Mouse (Mus musculus): ENCODE data around the gene Efhc1.

Efhc1 gene

DNA sequence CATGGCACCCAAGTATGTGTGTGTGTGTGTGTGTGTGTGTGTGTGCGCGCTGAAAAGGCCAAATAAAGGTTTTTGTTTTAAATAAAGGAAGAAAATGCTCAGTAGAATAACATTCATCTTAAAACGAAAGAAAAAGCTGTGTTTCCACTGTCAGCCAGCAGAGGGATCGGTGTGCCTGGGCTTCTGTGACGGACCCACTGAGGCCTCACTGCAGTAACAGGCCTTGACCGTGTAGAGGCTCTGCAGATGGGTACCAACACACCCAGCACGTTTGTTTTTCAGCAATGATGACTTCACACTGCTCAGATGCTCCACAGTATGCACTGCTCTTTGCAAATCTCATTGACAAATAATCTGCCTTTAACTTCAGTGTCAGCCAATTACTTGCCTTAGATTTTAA lies 18.0 kb upstream of the Efhc1 start:
- Histone ChIP-seq H3K9me3 (ENCODE audit: low read length) (no peaks in the 10 kb centered on the region), H3K36me3 (ENCODE audit: insufficient read depth, low read length) (peaks cover 6% of the 10 kb centered on the region), H3K4me3 (replicated peaks; ENCODE audit: low read length) (no peak overlapping the region), H3K4me1 (replicated peaks; ENCODE audit: low read depth, low read length) (peaks cover 13% of the 10 kb centered on the region), H3K27me3 (ENCODE audit: insufficient read depth, low read length) (peaks cover 19% of the 10 kb centered on the region)
- TF ChIP-seq POU5F1 (IDR thresholded peaks at IDR 0.05; ENCODE audit: borderline replicate concordance, low read length) = no peak
- TF ChIP-seq CTCF (conservative IDR thresholded peaks at IDR 0.05; ENCODE audit: low read length) = peak; percentile 42
- TF ChIP-seq NANOG (IDR thresholded peaks at IDR 0.05; ENCODE audit: borderline replicate concordance, low read length) = no peak

DNA sequence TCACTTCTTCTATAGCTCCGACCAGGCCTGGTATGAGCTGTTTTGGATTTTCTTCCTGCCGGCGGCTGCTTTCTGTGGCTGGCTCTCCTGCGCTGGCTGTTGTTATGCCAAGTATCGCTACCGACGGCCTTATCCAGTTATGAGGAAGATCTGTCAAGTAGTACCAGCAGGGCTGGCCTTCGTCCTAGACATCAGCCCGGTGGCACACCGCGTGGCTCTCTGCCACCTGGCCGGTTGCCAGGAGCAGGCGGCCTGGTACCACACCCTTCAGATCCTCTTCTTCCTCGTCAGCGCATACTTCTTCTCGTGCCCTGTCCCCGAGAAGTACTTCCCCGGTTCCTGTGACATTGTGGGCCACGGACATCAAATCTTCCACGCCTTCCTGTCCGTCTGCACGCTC lies 16.3 kb upstream of the Efhc1 start:
- Histone ChIP-seq H3K4me1 (replicated peaks; ENCODE audit: low read depth, low read length) (peaks cover 13% of the 10 kb centered on the region), H3K27me3 (ENCODE audit: insufficient read depth, low read length) (peaks cover 19% of the 10 kb centered on the region), H3K36me3 (ENCODE audit: insufficient read depth, low read length) (peaks cover 6% of the 10 kb centered on the region), H3K9me3 (ENCODE audit: low read length) (no peaks in the 10 kb centered on the region), H3K4me3 (replicated peaks; ENCODE audit: low read length) (peak overlapping the region; percentile 61)
- TF ChIP-seq CTCF (conservative IDR thresholded peaks at IDR 0.05; ENCODE audit: low read length) = no peak
- no peak for TF ChIP-seq POU5F1 (IDR thresholded peaks at IDR 0.05; ENCODE audit: borderline replicate concordance, low read length)
- TF ChIP-seq NANOG (IDR thresholded peaks at IDR 0.05; ENCODE audit: borderline replicate concordance, low read length) = no peak

DNA sequence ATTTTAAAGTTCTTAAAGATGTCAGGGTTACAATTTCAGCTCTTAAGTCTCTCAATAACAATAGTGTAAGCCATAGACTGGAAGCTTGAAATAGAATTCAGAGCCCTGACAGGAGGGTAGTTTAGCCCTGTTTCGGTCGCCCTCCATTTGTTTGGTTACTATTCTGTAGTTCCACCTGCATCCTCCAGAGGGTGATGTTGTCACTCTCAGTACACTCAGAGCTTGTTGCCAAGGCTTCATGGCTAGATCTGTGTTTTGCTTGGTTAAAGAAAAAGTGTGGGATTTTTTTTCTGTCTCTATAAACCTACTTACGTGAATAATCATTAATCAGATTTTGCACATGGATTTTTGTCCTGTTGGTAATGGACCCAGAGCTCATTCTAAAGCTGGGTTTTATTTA lies 12.4 kb upstream of the Efhc1 start:
- H3K9me3 ChIP-seq (ENCODE audit: low read length) = no peaks in the 10 kb centered on the region
- peaks cover 13% of the 10 kb centered on the region for H3K4me1 ChIP-seq (replicated peaks; ENCODE audit: low read depth, low read length)
- H3K36me3 ChIP-seq (ENCODE audit: insufficient read depth, low read length) = peaks cover 6% of the 10 kb centered on the region
- TF ChIP-seq CTCF (conservative IDR thresholded peaks at IDR 0.05; ENCODE audit: low read length) (peak; percentile 52), NANOG (IDR thresholded peaks at IDR 0.05; ENCODE audit: borderline replicate concordance, low read length) (no peak), POU5F1 (IDR thresholded peaks at IDR 0.05; ENCODE audit: borderline replicate concordance, low read length) (no peak)
- no peak overlapping the region for H3K4me3 ChIP-seq (replicated peaks; ENCODE audit: low read length)
- H3K27me3 ChIP-seq (ENCODE audit: insufficient read depth, low read length) = peaks cover 22% of the 10 kb centered on the region

GRCm38 (mm10) chr1:20940151-20940550 lies 11.3 kb upstream of the Efhc1 start:
- TF ChIP-seq CTCF (conservative IDR thresholded peaks at IDR 0.05; ENCODE audit: low read length) (no peak), NANOG (IDR thresholded peaks at IDR 0.05; ENCODE audit: borderline replicate concordance, low read length) (no peak), POU5F1 (IDR thresholded peaks at IDR 0.05; ENCODE audit: borderline replicate concordance, low read length) (no peak)

GRCm38 (mm10) chr1:20941322-20941721 lies 10.1 kb upstream of the Efhc1 start:
- H3K9me3 ChIP-seq (ENCODE audit: low read length) = no peaks in the 10 kb centered on the region
- H3K4me1 ChIP-seq (replicated peaks; ENCODE audit: low read depth, low read length) = no peaks in the 10 kb centered on the region
- TF ChIP-seq POU5F1 (IDR thresholded peaks at IDR 0.05; ENCODE audit: borderline replicate concordance, low read length) (no peak), NANOG (IDR thresholded peaks at IDR 0.05; ENCODE audit: borderline replicate concordance, low read length) (no peak), CTCF (conservative IDR thresholded peaks at IDR 0.05; ENCODE audit: low read length) (no peak)
- peaks cover 6% of the 10 kb centered on the region for H3K36me3 ChIP-seq (ENCODE audit: insufficient read depth, low read length)
- H3K27me3 ChIP-seq (ENCODE audit: insufficient read depth, low read length) = peaks cover 9% of the 10 kb centered on the region
- no peak overlapping the region for H3K4me3 ChIP-seq (replicated peaks; ENCODE audit: low read length)

More at GRCm38 (mm10) chr1:20940151-20940550, 11.3 kb upstream of the Efhc1 start:
- Histone ChIP-seq H3K36me3 (ENCODE audit: insufficient read depth, low read length) (peaks cover 6% of the 10 kb centered on the region), H3K4me1 (replicated peaks; ENCODE audit: low read depth, low read length) (peaks cover 4% of the 10 kb centered on the region), H3K27me3 (ENCODE audit: insufficient read depth, low read length) (peaks cover 13% of the 10 kb centered on the region), H3K9me3 (ENCODE audit: low read length) (no peaks in the 10 kb centered on the region), H3K4me3 (replicated peaks; ENCODE audit: low read length) (no peak overlapping the region)

GRCm38 (mm10) chr1:20941857-20942256 lies 9.6 kb upstream of the Efhc1 start:
- Histone ChIP-seq H3K9me3 (ENCODE audit: low read length) (no peaks in the 10 kb centered on the region), H3K27me3 (ENCODE audit: insufficient read depth, low read length) (peaks cover 4% of the 10 kb centered on the region), H3K36me3 (ENCODE audit: insufficient read depth, low read length) (peaks cover under 1% of the 10 kb centered on the region; the same call in 1 of the 2 replicates), H3K4me1 (replicated peaks; ENCODE audit: low read depth, low read length) (no peaks in the 10 kb centered on the region), H3K4me3 (replicated peaks; ENCODE audit: low read length) (no peak overlapping the region)
- TF ChIP-seq NANOG (IDR thresholded peaks at IDR 0.05; ENCODE audit: borderline replicate concordance, low read length) = no peak

DNA sequence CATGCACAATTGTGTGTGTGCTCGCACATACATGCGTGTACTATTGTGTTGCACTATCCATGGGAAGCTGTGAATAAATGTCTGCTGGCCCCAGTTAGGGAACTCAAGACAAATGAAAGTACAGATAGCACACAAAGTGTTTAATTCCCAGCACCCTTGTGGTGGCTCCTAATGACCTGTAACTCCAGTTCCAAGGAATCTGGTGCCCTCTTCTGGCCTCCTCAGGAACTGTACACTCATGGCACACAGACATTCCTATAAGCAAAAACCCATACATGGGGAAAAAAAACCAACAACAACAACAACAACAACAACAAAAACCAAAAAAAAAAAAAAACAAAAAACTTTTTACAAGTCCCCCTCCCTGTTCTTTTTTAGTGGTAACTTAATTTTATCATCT lies 8.4 kb upstream of the Efhc1 start:
- Histone ChIP-seq H3K36me3 (ENCODE audit: insufficient read depth, low read length) (no peaks in the 10 kb centered on the region), H3K27me3 (ENCODE audit: insufficient read depth, low read length) (peaks cover 3% of the 10 kb centered on the region), H3K4me3 (replicated peaks; ENCODE audit: low read length) (no peak overlapping the region), H3K9me3 (ENCODE audit: low read length) (no peaks in the 10 kb centered on the region), H3K4me1 (replicated peaks; ENCODE audit: low read depth, low read length) (no peaks in the 10 kb centered on the region)
- TF ChIP-seq CTCF (conservative IDR thresholded peaks at IDR 0.05; ENCODE audit: low read length) (peak; percentile 42), POU5F1 (IDR thresholded peaks at IDR 0.05; ENCODE audit: borderline replicate concordance, low read length) (no peak)

DNA sequence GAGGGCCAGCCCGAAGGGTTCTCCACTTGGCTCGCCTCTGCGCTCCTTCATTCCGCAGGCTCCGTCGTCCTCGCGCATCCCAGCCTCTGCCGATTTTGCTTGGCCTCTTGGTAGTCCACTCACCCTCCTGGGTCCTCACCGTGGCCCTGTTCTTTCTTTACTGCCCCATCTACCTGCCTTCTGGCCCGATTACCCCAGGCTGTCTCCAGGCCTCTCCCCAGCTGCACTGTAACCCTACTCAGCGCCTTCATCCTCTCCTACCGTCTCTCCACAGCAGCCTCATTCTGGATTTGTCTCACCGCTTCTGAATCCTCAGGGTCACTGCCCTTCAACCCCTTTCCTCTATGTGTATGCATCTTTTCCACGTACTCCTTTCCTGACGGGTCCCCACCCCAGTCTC lies 373 bp downstream of the Efhc1 start:
- TF ChIP-seq POU5F1 (IDR thresholded peaks at IDR 0.05; ENCODE audit: borderline replicate concordance, low read length) (no peak), NANOG (IDR thresholded peaks at IDR 0.05; ENCODE audit: borderline replicate concordance, low read length) (no peak), CTCF (conservative IDR thresholded peaks at IDR 0.05; ENCODE audit: low read length) (no peak)

DNA sequence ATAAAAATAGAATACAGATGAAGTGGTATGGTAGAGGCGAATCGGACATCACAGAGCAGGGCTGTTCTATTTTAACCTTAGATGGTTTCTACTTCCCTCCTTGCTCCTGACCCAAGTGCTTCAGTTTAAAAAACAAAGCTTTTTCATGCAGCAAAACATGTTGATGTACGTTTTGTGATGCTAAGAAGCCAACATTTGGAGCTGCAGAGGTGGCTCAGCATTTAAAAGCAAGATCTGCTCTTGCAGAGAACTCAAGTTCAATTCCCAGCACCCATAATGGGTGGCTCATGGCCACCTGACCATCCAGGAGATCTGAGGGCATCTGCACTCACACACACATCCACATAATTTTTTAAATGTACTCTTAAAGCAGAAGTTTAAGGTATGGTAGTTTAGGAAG lies 3.5 kb downstream of the Efhc1 start:
- Histone ChIP-seq H3K27me3 (ENCODE audit: insufficient read depth, low read length) (no peaks in the 10 kb centered on the region), H3K36me3 (ENCODE audit: insufficient read depth, low read length) (no peaks in the 10 kb centered on the region), H3K4me1 (replicated peaks; ENCODE audit: low read depth, low read length) (peaks cover 44% of the 10 kb centered on the region), H3K9me3 (ENCODE audit: low read length) (no peaks in the 10 kb centered on the region), H3K4me3 (replicated peaks; ENCODE audit: low read length) (no peak overlapping the region)
- TF ChIP-seq CTCF (conservative IDR thresholded peaks at IDR 0.05; ENCODE audit: low read length) (no peak), POU5F1 (IDR thresholded peaks at IDR 0.05; ENCODE audit: borderline replicate concordance, low read length) (no peak), NANOG (IDR thresholded peaks at IDR 0.05; ENCODE audit: borderline replicate concordance, low read length) (no peak)

More for the DNA sequence above, 373 bp downstream of the Efhc1 start:
- Histone ChIP-seq H3K27me3 (ENCODE audit: insufficient read depth, low read length) (no peaks in the 10 kb centered on the region), H3K36me3 (ENCODE audit: insufficient read depth, low read length) (no peaks in the 10 kb centered on the region), H3K9me3 (ENCODE audit: low read length) (no peaks in the 10 kb centered on the region), H3K4me3 (replicated peaks; ENCODE audit: low read length) (peak overlapping the region; percentile 86), H3K4me1 (replicated peaks; ENCODE audit: low read depth, low read length) (peaks cover 39% of the 10 kb centered on the region)
